Mouse (Mus musculus): ENCODE measurements at regions not wholly inside any gene's neighbourhood (a gene's known extent, or its start where the extent isn't known, plus 50 kb on each side); places are given as distances from the start of the nearest gene placed in this dataset.
A peak's percentile ranks its signal among the peaks of the same experiment; 100 is the strongest.

DNA sequence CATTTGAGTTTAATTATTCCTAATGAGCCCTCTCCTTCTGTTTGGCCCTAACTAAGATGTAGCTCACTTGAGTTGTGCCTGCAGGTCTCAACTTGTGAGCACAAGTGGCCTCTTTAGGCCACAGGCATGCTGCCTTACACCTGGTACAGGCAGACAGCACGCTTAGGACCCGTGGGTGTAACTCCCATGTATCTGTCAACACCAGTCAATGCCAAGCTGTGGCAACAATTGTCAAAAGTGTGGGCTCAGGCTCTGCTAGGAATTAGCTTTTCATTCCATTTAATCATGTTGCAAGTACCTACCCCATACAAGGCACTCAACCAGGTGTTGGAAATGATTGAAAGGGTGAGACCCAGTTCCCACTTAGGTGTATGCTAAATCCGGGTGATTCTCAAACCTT is 322.3 kb upstream of the G2e3 start:
- DNase-seq (ENCODE audit: extremely low read depth, low read depth, low spot score) = peak; percentile 65

DNA sequence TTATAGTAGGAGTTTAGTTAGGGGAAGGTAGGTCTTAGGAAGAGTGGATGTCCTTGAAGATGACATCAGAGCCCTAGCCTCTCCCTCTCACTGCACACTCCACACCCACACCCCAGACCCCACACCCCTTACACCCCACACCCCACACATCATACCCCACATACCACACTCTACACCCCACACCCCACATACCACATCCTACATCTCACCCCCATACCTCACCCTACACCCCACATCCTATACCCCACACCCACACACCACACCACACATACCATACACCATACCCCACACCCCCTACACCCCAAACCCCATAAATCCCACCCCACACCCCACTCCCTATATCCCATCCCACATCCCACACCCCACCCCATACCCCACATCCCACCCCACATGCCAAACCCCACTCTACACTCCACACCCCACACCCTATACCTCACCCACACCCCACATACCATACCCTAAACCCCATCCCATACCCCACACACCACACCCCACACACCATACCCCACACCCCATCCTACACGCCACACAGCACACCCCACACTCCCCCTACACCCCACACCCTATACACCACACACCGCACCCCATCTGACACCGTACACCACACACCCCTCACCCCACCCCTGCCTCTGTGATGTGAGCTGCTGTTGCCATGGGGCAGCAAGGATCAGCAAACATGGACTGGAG is 323.7 kb upstream of the G2e3 start:
- DNase-seq (ENCODE audit: extremely low read depth, low read depth, low spot score) = no peak

DNA sequence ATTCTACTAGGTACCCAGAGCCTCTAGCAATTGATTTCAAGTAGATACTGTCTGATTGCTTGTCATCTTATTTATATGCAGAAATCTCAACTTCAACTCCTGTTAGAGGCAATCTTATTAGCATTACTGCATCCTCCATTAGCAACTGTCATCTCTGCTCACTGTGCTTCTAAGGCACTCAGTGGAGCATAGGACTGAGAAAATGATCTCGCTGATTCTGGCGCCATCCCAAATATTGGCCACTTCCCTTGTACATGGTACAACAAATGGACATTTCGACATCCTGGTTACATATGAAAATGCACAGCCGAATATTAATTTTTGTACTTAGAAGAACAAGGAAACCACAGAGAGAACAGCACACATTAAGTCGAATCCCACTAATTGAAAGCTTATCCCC is 329.7 kb upstream of the G2e3 start:
- DNase-seq (ENCODE audit: extremely low read depth, low read depth, low spot score) = no peak

DNA sequence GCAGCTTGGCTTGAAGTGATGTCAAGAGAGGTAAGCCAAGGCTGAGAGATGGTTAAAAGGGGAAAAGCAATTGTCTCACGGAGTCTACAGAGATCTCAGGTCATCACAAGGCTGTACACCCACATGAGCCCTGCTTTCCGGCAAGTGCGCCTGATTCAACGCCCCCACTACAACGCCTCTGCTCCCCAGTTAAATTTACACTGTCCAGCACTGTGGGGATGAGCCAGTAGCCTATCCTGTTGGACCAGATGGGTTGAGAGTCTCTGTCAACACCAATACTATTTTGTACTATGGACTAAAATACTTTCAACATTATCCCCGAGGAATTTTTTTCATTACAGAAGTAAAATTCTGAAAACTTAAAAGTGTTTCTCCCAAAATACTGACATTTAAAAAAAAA is 331.8 kb upstream of the G2e3 start:
- no peak for DNase-seq (ENCODE audit: extremely low read depth, low read depth, low spot score)

DNA sequence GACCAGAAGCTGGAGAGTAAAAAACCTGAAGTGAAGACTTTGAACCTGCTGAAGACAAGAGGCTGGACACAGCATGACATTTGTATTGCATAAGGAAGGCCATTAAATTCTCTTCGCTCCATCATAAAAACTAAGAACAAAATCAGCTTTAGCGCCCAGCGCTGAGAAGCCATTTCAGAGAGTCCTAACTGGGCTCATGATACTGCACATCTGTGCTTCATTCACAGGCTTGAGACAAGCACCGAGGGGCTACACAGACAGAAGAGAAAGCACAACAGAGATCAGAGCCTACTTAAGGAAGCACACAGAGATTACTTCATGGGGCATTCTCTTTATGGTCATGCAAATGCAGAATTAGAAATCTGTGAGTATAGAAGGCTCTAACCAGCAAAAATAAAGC is 338.2 kb upstream of the G2e3 start:
- DNase-seq (ENCODE audit: extremely low read depth, low read depth, low spot score) = no peak

DNA sequence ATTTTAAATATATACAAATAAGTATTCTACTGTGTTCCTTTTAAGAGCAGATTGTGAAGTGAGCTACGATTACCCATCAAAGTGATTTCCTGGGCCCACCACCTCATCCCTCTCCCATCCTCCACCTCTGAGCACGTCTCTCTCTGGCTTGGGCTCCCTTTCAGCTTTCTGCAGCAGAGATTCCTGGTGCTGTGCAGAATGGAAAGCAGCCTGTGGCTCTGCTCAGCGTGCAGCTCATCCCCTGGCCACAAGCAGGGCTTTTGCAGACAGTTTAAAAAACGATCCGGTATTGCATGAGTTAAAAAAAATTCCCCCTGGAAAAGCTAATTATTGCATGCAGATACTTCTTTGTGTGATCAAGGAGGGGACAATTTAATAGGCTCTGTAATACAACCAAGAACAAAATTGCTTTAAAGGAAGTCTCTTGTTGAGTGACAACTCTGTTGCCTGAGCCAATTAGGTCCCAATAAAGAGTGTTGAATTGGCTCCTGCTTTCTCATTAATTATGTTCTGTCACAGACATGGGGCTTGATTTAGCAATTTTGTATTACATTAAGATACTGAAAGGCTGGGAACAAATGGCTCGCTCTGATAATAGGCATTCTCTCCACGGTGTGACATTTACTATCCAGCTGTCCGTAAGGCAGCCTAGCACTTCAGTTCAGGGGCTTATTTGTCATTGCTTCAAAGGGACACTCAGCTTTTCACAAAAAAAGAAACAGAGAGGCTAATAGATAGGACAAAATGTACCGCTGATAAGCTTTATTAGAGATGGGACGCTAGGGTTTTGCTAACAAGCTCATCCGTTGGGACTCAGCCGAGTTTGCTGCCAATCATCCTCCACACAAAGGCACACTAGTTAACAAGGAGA is 345.9 kb upstream of the G2e3 start:
- no peak for DNase-seq (ENCODE audit: extremely low read depth, low read depth, low spot score)

DNA sequence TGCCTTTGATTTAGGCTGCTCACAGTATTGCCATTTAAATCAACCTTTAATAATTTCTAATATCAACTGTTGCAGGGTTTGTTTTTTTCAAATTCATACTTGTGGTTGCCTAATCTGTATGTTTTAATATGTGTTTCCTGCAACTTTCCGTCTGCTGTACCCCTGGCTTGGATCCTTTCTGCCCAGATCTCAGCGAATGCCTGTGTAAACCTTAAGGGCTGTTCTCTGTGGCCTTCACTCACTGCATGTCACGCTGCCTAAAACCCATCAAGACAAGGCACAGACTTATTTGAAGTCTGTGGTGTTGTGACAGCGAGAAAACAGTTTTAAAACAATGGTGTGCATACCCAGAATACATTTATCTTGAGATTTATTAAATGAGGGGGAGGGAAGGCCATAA is 346.8 kb upstream of the G2e3 start:
- DNase-seq (ENCODE audit: extremely low read depth, low read depth, low spot score) = no peak

DNA sequence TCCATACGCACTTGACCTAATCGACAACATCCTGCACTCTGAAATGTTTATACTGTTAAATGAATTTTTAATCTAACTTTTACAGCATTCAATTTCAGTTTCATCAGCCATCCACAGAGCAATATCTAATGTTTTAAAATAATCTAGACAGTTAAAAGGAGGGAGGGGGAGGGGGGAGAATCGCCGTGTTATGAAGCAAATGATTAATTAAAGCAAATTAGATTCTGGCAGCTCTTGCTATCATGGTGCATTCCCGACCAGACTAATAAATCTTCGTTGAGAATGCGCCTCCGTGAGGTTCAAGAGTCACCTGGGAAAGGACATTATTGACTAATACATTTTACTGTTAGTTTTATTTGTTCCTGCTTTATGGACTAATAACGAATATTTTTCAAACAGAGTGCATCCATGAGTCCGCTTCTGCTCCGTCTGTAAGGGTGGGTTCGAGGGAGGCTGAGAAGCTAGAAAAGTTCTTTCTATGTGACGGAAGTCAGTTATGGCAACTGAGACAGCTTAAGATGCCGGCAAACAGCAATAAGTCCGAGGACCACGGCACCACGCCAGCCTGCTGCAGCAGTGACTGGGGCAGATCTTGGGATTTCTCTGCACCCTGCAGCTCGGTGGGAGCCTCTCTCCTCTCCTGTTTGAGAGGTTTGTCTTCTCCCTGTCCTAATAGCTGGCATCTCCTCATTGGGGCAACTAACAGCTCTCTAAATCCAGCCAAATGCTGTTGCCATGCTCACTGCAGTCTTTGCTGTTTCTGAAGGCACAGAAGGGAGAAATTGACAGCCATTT is 347.4 kb upstream of the G2e3 start:
- no peak for DNase-seq (ENCODE audit: extremely low read depth, low read depth, low spot score)

DNA sequence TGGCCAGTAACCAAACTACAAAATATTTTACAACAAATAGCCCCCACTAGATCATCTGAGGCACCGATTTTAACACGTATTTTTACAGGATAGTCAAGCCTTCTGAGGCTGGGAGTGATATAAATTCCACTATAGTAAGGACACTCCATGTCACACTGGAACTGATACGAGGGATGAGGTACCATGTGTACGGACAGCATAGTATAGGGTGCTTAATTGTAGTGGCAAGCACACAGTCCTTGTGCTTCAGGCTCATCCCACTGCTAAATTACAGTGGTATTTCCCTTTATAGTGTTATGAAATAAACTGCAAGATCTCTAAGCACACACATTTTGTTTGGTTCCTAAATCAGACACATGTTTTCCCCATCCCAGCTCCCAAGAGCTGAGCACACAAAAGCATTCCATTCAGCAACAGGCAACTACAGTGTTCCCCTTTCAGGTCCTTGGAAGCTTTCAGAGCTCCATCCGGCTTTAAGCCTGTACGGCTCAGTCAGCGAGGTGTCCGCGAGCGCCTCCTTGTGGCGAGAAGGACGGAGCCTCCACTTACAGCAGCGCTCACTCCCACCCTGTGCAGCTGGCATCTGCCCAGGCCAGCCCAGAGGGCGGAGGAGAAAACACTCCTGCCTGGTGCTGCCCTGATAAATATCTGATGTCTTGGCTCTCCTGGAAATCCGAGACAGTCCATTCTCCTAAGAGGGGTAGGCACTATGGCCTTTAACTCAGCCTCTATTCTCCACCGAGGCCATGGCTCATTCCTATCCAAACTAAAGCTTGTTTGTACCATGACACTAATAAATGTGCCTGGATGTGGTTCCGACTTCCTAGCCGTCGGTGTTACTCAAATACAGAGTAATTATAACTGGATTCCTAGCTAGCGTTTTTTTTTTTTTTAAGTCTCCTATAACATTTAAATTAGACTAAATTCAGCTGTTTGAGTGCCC is 348.3 kb upstream of the G2e3 start:
- no peak for DNase-seq (ENCODE audit: extremely low read depth, low read depth, low spot score)

DNA sequence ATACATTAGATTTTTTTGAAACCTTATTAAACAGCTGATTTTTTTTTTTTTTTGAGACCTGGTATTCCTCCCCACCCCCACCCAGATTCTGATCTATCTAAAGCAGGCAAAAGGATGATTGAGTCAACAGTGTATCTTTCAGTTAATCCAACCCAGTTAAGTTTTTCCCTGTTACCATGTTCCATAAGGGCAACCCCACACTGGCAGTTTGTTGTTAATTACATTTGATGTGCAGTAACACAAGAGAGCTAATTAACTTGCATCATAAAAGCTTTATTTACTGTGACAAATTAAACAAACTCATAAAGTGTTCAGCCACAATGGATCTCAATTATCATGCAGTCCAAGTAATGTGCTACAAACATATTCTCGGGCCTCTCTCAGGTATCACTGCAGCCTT is 346.8 kb upstream of the Prkd1 start:
- no peak for DNase-seq (ENCODE audit: extremely low read depth, low read depth, low spot score)

DNA sequence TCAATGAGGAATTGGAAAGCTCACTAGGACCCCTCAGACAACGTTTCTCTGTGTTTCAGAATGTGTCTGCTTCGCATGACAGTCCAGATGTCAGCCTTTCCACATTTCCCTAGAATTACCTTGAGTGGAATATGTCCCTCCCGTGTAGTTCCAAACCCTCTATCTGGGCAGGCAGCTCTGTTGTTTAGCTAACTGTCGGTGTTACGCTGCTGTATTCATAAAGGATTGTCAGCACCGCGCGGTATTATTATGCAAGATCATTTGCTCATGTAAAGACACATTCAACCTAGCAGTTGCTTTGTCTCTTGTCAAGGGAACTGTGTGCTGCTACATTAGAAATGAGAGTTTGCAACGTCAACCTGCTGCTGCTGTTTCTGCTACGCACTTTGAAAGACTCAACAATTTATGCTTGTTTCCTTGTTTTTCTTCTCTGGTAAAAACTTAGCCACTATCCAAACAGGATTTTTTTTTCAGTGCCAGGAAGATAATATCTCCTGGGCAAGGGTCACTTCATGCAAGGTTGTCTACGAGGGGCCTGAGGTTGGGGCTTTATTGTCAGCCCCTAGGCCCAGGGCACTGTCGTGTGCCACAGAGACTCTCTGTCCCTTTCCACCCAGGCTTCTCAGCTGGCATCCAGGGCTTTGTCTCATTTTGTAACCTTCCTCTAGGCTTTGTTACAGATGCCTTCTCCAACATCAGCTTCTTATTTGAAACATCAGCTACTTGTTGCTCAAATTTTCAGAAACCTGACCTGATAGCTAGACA is 340.8 kb upstream of the Prkd1 start:
- DNase-seq (ENCODE audit: extremely low read depth, low read depth, low spot score) = no peak

DNA sequence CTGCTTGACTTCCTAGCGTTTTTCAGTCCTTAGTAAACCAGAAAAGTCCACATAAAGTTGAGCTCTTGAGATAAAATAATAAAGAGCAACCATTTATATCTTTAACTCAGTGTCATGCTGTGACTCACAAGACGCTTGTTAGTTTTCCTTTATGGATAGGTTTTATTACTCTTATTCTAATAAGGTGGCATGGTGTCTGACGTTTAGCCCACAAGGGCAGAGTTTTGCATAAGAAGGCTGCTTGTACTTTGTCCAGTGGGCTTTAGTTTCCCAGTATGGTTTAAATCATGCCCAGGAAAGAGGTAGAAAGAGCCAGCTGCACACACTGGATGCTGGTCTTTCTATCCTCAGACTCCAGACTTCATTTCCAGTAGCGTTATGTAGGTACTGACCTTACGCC is 332.4 kb upstream of the Prkd1 start:
- no peak for DNase-seq (ENCODE audit: extremely low read depth, low read depth, low spot score)

DNA sequence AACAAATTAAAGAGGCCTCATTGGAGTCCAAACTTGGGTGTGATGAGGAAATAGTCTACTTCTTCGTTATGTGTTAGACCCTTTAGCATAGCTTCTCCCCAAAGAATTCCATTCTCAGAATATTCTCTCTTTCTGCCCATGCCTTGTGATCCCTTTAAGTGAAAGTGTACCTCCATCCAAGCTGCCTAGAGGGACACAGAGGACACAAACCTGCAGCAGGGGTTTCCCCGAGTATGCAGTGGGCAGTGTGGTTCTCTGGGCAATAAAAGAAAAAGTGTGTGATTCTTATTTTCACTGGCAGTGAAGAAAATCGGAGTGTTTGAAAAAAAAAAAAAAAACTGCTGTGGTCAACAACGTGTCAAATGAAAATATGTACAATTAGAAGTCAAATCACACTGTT is 331.9 kb upstream of the Prkd1 start:
- DNase-seq (ENCODE audit: extremely low read depth, low read depth, low spot score) = no peak

DNA sequence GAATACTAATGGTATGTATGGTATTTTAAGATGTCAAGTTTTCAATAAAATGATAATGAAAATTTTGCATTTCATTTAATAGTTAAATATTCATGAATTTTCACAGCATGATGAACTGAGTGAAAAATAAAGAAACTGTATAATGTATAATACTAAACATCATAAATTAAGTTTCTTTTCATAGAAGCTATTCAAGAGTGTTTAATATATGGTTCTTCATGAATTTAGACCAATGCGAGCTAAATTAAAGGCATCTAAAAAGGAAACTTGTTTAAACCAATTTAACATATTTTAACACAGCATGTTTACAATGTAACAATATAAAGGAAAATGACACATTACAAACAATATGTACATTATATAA is 321.8 kb upstream of the Prkd1 start:
- no peak for DNase-seq (ENCODE audit: extremely low read depth, low read depth, low spot score)

DNA sequence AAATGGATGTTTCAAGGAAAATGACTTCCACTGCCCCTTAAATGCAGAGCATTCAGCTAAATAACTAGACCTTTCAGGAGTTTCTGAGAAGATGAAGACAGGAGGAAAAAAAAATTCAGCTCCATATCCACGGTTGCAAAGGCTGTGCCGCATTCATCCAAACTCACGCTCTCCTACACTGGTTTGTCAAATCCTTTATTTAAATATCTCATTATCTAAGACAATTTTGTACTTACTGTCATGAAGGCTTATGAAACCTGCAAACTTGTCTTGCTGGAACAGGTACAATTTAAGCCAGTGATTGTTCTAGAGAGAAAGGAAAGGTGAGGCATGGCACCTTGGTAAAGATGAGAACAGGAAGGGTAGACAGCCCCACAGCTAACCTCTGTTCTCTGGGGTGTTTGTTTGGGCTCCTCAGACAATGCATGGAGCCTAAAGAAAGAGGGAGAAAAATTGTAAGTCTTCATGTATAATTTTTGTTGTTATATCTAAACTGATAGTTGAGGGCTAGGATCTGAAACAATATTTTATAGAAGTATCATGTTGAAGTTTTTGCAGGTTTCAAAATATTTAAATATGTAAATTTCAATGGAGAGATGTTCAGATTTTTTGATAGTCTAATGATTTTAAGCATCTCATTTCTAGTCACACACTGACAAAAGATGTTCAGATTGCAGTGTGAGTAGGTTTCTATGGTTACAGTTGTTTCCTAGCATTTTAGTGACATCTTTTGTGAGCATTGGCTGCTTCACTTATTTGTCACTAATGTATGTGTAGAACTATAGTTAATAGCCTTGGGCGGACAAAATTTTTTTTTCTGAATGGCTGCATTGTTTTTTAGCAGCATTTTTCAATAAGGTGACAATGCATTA is 321.2 kb upstream of the Prkd1 start:
- no peak for DNase-seq (ENCODE audit: extremely low read depth, low read depth, low spot score)

DNA sequence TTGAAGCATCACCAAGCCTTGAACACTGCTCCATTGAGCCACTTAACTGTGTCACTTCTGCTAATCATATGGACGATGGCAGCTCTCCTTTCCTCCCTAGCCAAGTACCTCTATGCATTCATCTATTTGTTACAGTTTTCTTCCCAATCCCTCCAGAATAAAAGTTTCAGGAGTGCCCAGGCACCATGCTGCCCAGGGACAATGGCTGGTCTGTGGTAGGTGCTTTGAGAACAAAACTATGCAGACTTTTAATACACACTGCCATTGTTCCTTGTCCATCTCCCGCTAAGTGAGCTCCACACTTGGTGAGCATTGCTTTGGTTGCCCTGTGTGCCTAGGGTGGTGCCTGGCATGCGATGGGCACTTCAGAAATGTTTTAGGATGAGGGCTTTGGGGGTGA is 320.5 kb upstream of the Prkd1 start:
- no peak for DNase-seq (ENCODE audit: extremely low read depth, low read depth, low spot score)

DNA sequence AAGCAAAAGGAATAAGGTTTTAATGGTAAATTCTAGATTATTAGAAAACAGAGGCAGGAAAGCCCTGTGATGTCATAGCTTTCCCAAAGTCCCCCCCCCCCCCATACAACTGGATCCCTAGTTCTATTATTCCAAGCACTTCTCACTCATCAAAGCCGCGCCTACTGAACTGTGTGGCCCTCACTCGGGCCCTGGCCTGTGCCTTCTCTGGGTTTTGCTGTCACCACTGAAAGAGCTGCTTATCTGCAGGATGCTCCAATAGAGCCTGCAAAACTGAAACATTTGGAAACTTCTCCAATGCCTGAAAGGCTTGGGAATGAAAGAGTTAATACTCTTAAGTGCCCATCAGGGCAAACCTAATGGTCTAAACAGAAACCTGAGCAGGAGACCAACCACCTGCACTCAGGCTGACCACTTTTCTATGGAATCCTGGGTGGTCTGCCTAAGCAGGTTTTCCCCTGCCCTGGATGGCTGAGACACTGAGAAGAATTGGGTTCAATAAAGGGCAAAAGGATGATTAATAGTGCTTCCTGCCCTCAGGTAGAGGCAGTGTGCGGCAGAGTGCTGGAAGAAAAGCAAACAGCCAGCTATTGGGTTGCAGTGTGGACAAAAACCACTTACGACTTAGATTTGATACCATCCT is 318.4 kb upstream of the Prkd1 start:
- no peak for DNase-seq (ENCODE audit: extremely low read depth, low read depth, low spot score)

DNA sequence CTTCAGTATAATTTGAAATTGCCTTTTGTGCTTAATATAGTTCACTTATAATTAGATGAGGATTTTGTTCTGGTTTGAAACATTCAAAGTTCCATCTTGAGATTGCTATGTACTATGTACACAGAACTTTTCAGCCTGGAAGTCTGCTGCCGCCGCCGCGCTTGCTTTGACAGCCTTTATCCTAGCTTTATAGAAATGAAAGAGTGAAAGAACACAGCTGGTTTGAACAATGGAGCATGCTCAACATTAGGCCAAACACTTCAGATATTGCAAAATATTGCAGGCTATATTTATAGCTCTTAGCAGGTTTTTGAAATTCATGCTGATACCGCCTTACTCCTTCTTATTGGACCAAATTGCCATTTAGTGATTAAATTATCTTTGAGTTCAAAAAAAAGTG is 305.1 kb upstream of the Prkd1 start:
- DNase-seq (ENCODE audit: extremely low read depth, low read depth, low spot score) = no peak

DNA sequence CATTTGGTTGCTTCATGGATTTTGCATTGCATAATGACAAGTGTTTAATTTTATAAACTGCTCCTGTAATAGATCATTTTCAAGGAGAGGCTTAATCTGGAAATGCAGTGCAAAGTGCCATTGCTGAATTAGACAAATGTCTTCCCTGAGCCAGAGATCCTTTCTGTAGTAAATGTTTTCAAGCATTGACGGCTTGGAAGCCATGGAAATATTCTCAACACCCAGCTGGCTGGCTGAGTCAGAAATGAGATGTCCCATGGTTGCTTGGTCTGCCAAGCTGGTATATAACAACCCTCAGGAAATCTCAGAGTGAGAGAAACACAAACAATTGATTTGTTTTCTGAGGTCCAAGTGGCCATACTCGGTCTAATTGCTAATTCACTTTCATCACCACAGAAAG is 298.1 kb upstream of the Prkd1 start:
- no peak for DNase-seq (ENCODE audit: extremely low read depth, low read depth, low spot score)
